Mouse (Mus musculus): ENCODE measurements around the gene Actr1b. TPM values are rescaled to one million over a fixed set of nuclear protein-coding genes. Genes with fewer than 3 reads are reported as not detected.

Gene Actr1b
- polyA plus RNA-seq, 1 experiment from 2014 or later = 122 TPM

DNA sequence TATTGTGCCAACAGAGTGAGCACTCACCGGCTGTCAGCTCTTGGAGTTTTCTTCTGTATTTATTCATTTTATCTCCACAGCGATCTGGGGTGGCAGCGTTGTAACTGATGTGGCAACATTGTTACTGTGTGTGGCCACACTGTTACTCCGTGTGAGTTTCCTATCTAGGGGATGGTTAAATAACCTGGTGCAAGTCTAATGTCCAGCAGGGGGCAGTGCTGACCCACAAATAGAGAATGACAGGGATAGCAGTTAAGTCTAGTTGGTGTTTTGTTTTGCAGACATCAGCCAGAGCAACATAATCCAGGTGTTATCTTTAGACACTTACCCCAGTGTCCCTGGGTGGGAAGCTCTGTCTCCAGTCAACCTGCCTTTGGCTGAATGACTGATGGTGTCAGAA, 23.1 kb upstream of the Actr1b start:
- H3K36me3 ChIP-seq = no peaks in the 10 kb centered on the region
- WGBS = 12% methylated on average over 4 of the region's 4 CpGs

DNA sequence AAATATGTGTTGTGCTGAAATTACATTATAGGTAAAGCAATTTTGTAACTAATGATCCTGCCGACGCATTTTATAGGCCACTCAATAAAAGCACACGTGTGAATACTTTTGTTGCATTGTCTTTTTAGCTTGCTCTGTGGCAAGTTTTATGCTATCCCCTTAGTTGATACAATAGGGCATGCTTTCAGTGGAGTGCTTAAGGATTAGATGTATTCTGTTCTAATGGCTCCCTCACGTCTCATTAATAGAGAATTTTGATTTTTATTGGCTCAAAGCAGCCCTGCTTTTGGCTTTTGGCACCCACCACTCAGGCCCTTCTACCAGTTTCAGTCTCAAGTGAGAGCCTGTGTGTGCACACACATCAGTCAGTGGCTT, 9.8 kb upstream of the Actr1b start:
- peak overlapping the region; percentile 23; the same call in 1 of the 2 replicates for H3K27ac ChIP-seq (replicated peaks)

More for the DNA sequence above, 23.1 kb upstream of the Actr1b start:
- H3K4me3 ChIP-seq (replicated peaks) = no peak overlapping the region
- no peak overlapping the region for H3K4me2 ChIP-seq
- H3K4me1 ChIP-seq = no peaks in the 10 kb centered on the region
- H3K27me3 ChIP-seq (replicated peaks) = no peaks in the 10 kb centered on the region
- no peak overlapping the region for H3K9ac ChIP-seq (replicated peaks)
- H3K9me3 ChIP-seq (replicated peaks) = no peaks in the 10 kb centered on the region
- peak; percentile 68; the same call in 1 of the 2 replicates for ATAC-seq (ENCODE audit: low FRiP score)
- H3K27ac ChIP-seq (replicated peaks) = no peak overlapping the region

DNA sequence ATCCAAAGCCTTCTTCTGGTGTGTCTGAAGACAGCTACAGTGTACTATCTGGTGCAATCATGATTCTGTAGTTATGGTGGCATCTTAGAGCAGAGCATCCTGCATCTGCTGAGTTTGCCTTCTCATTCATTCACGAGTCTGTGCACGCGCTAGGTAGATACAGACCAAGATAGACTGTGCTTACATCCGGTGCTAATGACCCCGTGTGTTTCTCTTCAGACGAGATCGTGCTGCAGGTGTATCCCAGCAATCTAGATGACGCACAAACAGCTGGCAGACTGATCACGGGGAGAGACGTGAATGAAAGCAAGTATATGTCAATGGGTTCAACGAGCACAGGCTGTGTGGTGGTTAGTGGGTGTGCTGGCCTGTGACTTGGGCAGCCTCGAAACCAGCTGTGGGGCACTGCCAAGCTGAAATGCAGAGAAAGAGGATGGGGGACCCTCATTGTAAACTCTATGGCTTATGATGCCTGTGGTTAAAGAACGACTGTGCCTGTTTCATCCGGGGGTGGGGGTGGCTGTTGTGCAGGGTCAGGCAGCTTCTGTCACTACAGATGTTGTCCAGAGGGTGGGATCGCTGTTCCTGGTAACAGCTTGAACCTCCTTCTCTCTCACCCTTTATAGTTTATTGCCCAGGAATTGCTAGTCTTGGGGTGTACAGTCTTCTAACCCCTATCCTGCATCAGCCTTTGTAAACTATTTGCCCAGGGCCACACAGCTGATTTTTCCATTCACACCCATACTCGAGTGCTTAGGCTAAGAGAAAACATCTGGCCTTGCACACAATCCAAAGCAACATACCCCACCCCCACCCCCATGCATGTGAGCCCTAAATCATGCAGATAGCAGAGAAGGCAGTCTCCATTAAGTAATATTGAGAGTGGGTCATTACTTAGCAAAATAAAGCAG, 9.2 kb upstream of the Actr1b start:
- H3K27me3 ChIP-seq (replicated peaks) = no peaks in the 10 kb centered on the region
- 56% methylated on average over 16 of the region's 16 CpGs for WGBS
- H3K36me3 ChIP-seq = no peaks in the 10 kb centered on the region
- H3K4me3 ChIP-seq (replicated peaks) = no peak overlapping the region
- peak; percentile 55; the same call in 1 of the 2 replicates for ATAC-seq (ENCODE audit: low FRiP score)
- H3K4me2 ChIP-seq = no peak overlapping the region
- H3K4me1 ChIP-seq = peaks cover 10% of the 10 kb centered on the region
- no peak overlapping the region for H3K9ac ChIP-seq (replicated peaks)
- H3K9me3 ChIP-seq (replicated peaks) = no peaks in the 10 kb centered on the region
- peak overlapping the region; percentile 33; the same call in 1 of the 2 replicates for H3K27ac ChIP-seq (replicated peaks)

More for the DNA sequence above, 9.8 kb upstream of the Actr1b start:
- H3K27me3 ChIP-seq (replicated peaks) = no peaks in the 10 kb centered on the region
- peaks cover 10% of the 10 kb centered on the region for H3K4me1 ChIP-seq
- no peak overlapping the region for H3K9ac ChIP-seq (replicated peaks)
- 26% methylated on average over 4 of the region's 4 CpGs for WGBS
- no peaks in the 10 kb centered on the region for H3K9me3 ChIP-seq (replicated peaks)
- H3K4me2 ChIP-seq = no peak overlapping the region
- H3K36me3 ChIP-seq = no peaks in the 10 kb centered on the region
- peak; percentile 53; the same call in 1 of the 2 replicates for ATAC-seq (ENCODE audit: low FRiP score)
- H3K4me3 ChIP-seq (replicated peaks) = no peak overlapping the region

DNA sequence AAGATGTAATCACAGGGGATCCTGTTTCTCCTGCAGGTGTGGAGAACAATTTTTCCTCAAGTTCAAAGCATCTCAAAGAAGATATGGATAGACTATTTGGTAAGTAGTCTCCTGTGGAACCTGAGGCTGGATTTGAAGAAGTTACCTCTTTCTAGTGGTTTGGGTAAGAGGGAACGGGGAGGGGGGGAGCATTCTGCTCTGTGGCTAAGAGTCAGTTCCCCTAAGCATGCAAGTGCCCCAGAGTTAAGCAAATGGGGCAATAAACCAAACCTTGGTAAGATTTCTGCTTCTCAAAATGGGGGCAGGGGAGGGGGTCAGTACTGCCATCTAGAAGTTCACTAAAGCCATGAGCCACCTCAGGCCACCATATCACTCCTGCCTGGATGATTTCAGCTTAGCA, 4.6 kb upstream of the Actr1b start:
- Histone ChIP-seq H3K27me3 (replicated peaks) (no peaks in the 10 kb centered on the region), H3K4me2 (no peak overlapping the region), H3K9ac (replicated peaks) (no peak overlapping the region), H3K4me3 (replicated peaks) (no peak overlapping the region), H3K27ac (replicated peaks) (no peak overlapping the region), H3K36me3 (no peaks in the 10 kb centered on the region), H3K4me1 (peaks cover 6% of the 10 kb centered on the region), H3K9me3 (replicated peaks) (no peaks in the 10 kb centered on the region)
- WGBS = 84% methylated on average over 1 of the region's 1 CpGs
- ATAC-seq (ENCODE audit: low FRiP score) = no peak

DNA sequence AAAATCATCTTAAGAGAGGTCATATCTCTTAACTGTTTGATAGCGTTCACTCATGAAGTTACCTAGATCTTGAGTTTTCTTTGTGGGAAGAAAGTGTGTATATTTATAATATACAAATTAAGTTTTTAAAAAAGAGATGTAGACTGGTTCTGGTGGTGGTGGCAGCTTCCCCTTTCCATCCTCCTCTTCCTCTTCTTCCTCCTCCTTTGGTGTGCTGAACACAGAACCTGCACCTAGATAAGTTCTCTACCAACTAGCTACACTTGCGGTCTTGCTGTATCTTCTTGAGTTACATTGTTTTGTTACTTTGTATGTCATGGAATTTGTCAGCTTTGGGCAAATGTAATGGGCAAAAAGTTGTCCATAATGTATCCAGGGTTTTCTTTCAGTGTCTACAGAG, 3.1 kb downstream of the Actr1b start:
- no peak for ATAC-seq (ENCODE audit: low FRiP score)
- Histone ChIP-seq H3K4me1 (peaks cover 32% of the 10 kb centered on the region), H3K27me3 (replicated peaks) (no peaks in the 10 kb centered on the region), H3K27ac (replicated peaks) (no peak overlapping the region), H3K4me3 (replicated peaks) (no peak overlapping the region), H3K9me3 (replicated peaks) (no peaks in the 10 kb centered on the region), H3K9ac (replicated peaks) (no peak overlapping the region), H3K36me3 (peaks cover 9% of the 10 kb centered on the region), H3K4me2 (no peak overlapping the region)
- WGBS = 94% methylated on average over 2 of the region's 2 CpGs

DNA sequence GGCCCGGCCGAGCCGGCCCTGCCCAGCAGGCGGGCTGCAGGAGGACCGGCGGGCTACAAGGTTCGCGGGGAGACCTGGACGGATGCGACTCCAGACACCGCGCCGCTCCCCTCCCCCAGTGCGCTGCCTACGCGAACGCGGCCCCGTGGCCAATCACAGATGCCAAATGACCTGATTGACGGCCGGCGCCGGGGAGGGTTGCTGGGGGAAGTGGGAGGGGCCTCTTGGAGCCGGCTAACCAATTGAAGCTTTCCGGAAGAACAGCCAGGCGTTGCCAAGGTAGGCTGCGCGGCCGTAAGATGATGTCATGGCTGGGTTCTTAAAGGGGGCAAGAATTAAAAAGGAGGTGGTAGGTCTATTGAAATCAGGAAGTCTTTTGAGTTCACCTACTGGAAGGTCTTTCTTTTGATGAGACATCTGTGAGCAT, 4.4 kb downstream of the Actr1b start, which contains the start of gene 4933424G06Rik:
TSS of gene 4933424G06Rik (plus strand) at position 296 of the 427 bp plus-strand sequence.
- Histone ChIP-seq H3K9me3 (replicated peaks) (no peaks in the 10 kb centered on the region), H3K27me3 (replicated peaks) (no peaks in the 10 kb centered on the region), H3K27ac (replicated peaks) (peak within 1 kb of the TSS; percentile 91), H3K9ac (replicated peaks) (peak within 1 kb of the TSS; percentile 92), H3K36me3 (peaks cover 21% of the 10 kb centered on the region), H3K4me1 (peaks cover 32% of the 10 kb centered on the region), H3K4me3 (replicated peaks) (peak within 1 kb of the TSS; percentile 78), H3K4me2 (peak within 1 kb of the TSS; percentile 84)
- WGBS = 1% methylated on average over 29 of the region's 29 CpGs
- peak; percentile 95 for ATAC-seq (ENCODE audit: low FRiP score)

DNA sequence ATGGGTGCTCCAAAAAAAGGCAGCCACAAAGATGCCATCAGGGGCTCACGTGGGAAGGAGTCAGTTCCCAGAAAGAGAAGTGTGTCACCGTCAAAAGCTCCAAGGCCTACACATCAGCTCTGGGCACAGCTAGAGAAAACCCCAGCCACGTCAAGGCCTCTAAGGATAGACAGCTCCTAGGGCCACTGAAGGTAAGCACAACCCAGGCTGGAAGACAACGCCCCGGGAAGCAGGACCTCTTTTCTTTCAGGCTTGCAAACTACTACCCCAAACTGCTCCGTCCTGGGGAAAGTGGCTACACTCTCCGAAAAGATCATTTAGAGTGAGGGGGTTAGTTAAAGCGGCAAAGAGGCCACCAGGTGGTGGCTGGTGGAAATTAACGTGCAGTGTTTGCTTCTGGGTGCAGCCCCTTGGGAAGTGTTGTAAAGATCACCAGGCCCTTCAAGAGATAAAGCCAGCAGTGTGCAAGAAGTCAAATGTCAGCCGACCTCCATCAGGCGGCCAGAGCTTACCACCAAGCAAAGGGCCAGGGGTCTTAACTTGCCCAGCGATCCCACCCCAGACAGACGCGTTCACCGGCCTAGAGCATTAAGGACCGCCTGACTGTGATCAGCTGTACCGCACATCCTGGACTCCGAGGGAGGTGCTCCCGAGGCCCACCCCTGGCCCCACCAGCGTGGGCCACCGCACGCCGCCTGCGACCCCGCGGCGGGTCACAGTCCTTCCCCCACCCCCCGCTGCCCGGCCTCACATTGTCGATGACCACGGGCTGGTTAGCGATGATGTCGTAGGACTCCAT, 5.0 kb downstream of the Actr1b start:
- Histone ChIP-seq H3K36me3 (peaks cover 27% of the 10 kb centered on the region), H3K9ac (replicated peaks) (peak overlapping the region; percentile 92), H3K9me3 (replicated peaks) (no peaks in the 10 kb centered on the region), H3K27me3 (replicated peaks) (no peaks in the 10 kb centered on the region), H3K4me2 (peak overlapping the region; percentile 84), H3K4me3 (replicated peaks) (peak overlapping the region; percentile 78), H3K4me1 (peaks cover 32% of the 10 kb centered on the region), H3K27ac (replicated peaks) (peak overlapping the region; percentile 91)
- under 1% methylated on average over 33 of the region's 33 CpGs for WGBS
- ATAC-seq (ENCODE audit: low FRiP score) = peak; percentile 64

DNA sequence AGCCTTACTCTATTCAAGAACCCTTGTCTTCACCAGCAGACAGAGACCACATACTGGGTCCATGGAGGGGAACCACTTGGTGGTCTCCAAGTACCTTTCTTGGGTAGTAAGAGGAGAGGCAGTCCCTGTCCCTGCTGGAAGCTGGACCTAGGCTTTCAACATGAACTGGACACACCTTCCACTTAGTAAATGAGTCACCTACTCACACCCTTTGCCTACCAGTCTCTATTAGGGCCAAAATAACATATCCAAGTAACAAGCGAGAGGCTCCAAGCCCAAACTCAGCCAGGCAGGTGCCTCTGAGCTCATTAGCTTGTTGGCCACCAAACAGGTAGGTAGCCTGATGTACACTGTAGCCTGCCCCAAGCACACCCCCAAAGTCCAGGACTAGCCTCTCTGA, 5.6 kb downstream of the Actr1b start:
- no peak for ATAC-seq (ENCODE audit: low FRiP score)
- H3K9ac ChIP-seq (replicated peaks) = peak overlapping the region; percentile 92
- H3K27ac ChIP-seq (replicated peaks) = no peak overlapping the region
- no peaks in the 10 kb centered on the region for H3K27me3 ChIP-seq (replicated peaks)
- peak overlapping the region; percentile 78 for H3K4me3 ChIP-seq (replicated peaks)
- H3K4me1 ChIP-seq = peaks cover 32% of the 10 kb centered on the region
- 88% methylated on average over 1 of the region's 1 CpGs for WGBS
- peak overlapping the region; percentile 84 for H3K4me2 ChIP-seq
- H3K36me3 ChIP-seq = peaks cover 32% of the 10 kb centered on the region
- H3K9me3 ChIP-seq (replicated peaks) = no peaks in the 10 kb centered on the region

DNA sequence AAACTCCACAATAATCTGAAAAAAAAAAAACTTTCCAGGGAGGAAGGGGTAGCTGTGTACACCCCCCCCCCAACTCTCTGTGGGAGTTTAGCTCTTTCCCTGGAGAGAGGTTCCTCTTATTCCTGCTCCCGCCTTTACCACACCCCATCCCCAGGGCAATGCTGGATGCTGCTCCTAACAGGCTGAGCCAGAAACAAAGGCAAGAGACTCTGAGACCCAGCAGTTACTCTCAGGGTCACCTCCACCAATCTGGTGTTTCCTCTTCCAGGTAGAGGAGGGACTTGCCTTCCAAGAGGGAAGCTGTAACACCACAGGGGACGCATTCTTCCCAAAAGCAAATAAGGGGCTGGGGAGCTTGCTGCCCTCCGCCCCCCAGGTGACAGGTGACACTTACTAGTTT, 6.4 kb downstream of the Actr1b start:
- peak overlapping the region; percentile 78; the same call in 1 of the 2 replicates for H3K4me3 ChIP-seq (replicated peaks)
- H3K9me3 ChIP-seq (replicated peaks) = no peaks in the 10 kb centered on the region
- 70% methylated on average over 3 of the region's 3 CpGs for WGBS
- H3K9ac ChIP-seq (replicated peaks) = peak overlapping the region; percentile 92; the same call in 1 of the 2 replicates
- peak overlapping the region; percentile 84 for H3K4me2 ChIP-seq
- H3K4me1 ChIP-seq = peaks cover 32% of the 10 kb centered on the region
- H3K27ac ChIP-seq (replicated peaks) = no peak overlapping the region
- ATAC-seq (ENCODE audit: low FRiP score) = no peak
- H3K36me3 ChIP-seq = peaks cover 40% of the 10 kb centered on the region
- H3K27me3 ChIP-seq (replicated peaks) = no peaks in the 10 kb centered on the region

DNA sequence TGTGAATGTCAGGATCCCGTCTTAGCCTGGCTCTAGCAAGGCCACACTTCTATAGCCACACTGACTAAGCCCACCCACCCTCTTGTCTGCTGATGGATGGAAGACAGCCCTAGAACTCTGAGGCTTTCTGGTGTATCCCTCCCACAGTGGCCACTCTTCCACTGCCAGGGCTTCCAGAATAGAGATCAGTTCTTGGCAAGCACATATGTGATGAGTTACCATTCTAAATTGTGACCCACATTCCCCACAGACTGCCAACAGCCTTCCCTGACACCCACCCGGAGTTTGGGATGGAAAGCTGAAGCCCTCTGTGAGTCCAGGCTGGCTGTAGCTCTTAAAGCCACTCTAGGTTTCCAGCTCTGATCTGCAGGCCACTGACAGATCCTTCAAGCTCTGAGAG, 7.1 kb downstream of the Actr1b start:
- ATAC-seq (ENCODE audit: low FRiP score) = no peak
- WGBS = 84% methylated on average over 2 of the region's 2 CpGs
- peaks cover 46% of the 10 kb centered on the region for H3K36me3 ChIP-seq

DNA sequence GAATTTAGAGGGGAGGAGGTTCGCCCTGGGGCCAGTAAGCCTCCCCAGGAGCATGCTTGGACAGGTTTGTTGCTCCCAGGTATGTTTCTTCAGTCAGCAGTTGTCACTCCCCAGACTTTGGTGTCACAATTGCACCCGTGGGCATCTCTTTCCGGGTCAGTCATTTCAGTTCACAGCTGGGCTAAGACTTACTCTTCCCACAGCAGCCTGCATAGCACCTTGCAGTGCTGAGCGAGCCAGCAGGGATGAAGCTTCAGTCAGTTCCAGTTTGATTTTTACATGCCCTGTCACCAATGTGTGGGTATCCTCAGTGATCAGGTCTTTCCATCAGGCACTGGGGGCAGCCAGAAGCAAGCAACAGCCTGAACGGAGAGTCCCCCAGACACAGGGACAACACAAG, 17.2 kb downstream of the Actr1b start:
- peaks cover 47% of the 10 kb centered on the region for H3K36me3 ChIP-seq
- no peak overlapping the region for H3K27ac ChIP-seq (replicated peaks)
- ATAC-seq (ENCODE audit: low FRiP score) = no peak
- WGBS = 72% methylated on average over 5 of the region's 5 CpGs
- H3K27me3 ChIP-seq (replicated peaks) = no peaks in the 10 kb centered on the region
- H3K9me3 ChIP-seq (replicated peaks) = no peaks in the 10 kb centered on the region
- H3K4me2 ChIP-seq = no peak overlapping the region
- H3K9ac ChIP-seq (replicated peaks) = no peak overlapping the region
- peaks cover 9% of the 10 kb centered on the region for H3K4me1 ChIP-seq
- no peak overlapping the region for H3K4me3 ChIP-seq (replicated peaks)

More for the DNA sequence above, 7.1 kb downstream of the Actr1b start:
- H3K9ac ChIP-seq (replicated peaks) = no peak overlapping the region
- H3K9me3 ChIP-seq (replicated peaks) = no peaks in the 10 kb centered on the region
- no peak overlapping the region for H3K4me2 ChIP-seq
- H3K27ac ChIP-seq (replicated peaks) = no peak overlapping the region
- H3K27me3 ChIP-seq (replicated peaks) = no peaks in the 10 kb centered on the region
- no peak overlapping the region for H3K4me3 ChIP-seq (replicated peaks)
- H3K4me1 ChIP-seq = peaks cover 32% of the 10 kb centered on the region
